Mouse (Mus musculus): ENCODE results near the gene Mrpl37. TPM values are rescaled to one million over a fixed set of nuclear protein-coding genes. Genes with fewer than 3 reads are reported as not detected.

Gene Mrpl37
- polyA plus RNA-seq, 1 experiment from 2014 or later, result 108 TPM

DNA sequence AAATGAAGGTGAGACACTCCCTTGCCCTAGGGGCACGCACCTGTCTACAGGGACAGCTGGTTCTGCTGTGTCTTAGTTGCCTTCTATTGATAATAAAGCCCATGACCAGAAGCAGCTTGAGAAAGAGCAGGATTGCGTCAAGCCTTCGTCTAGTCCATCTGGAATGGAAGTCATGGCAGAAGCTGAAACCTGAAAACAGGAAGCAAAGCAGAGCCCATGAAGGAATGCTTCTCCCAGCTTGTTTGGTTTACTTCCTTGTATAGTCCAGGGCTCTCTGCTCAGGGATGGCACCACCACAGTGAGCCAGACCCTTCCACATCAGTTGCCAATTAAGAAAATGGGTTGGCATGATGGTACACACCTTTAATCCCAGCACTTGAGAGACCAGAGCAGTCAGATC, 15.5 kb upstream of the Mrpl37 start:
- no peak for ATAC-seq (replicated peaks; ENCODE audit: low FRiP score)
- DNase-seq (ENCODE audit: low spot score), result no peak
- Histone ChIP-seq H3K27me3 (ENCODE audit: control insufficient read depth, insufficient read depth, low read length) (no peaks in the 10 kb centered on the region), H3K27ac (ENCODE audit: low read depth, low read length) (no peak overlapping the region), H3K4me1 (replicated peaks; ENCODE audit: control insufficient read depth, insufficient read depth, low read length) (peaks cover 12% of the 10 kb centered on the region; the same call in 1 of the 2 replicates), H3K4me3 (ENCODE audit: low read depth, low read length) (no peak overlapping the region), H3K36me3 (ENCODE audit: control insufficient read depth, insufficient read depth, low read length) (no peaks in the 10 kb centered on the region), H3K9me3 (ENCODE audit: control insufficient read depth, low read length) (no peaks in the 10 kb centered on the region), H3K9ac (ENCODE audit: low read length) (no peak overlapping the region), H3K4me2 (ENCODE audit: low read depth, low read length, severe bottlenecking) (no peak overlapping the region)
- 94% methylated on average over 3 of the region's 3 CpGs for WGBS

DNA sequence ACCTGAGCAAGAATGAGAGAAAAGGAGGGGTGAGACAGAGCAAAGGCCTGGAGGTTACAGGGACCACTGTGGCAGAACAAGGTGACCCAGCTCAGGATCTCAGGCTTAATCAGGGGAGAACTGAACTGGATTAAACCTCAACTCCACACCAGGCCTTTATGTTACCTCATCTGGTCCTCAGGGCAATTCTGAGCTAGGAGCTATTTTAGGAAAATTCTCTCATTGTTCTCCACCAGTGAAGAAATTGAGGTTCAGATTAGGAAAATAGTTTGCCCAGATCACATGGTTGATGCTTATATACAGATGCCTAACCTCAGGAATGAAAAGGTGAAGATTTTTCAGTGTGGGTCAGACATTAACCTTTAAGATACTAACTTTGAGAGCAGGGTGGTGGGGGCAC, 13.0 kb upstream of the Mrpl37 start:
- no peaks in the 10 kb centered on the region for H3K27me3 ChIP-seq (ENCODE audit: control insufficient read depth, insufficient read depth, low read length)
- no peak for ATAC-seq (replicated peaks; ENCODE audit: low FRiP score)
- H3K4me1 ChIP-seq (replicated peaks; ENCODE audit: control insufficient read depth, insufficient read depth, low read length), result peaks cover 9% of the 10 kb centered on the region; the same call in 1 of the 2 replicates
- no peak for DNase-seq (ENCODE audit: low spot score)
- H3K9ac ChIP-seq (ENCODE audit: low read length), result no peak overlapping the region
- H3K27ac ChIP-seq (ENCODE audit: low read depth, low read length), result no peak overlapping the region
- no peaks in the 10 kb centered on the region for H3K9me3 ChIP-seq (ENCODE audit: control insufficient read depth, low read length)
- no peaks in the 10 kb centered on the region for H3K36me3 ChIP-seq (ENCODE audit: control insufficient read depth, insufficient read depth, low read length)
- no peak overlapping the region for H3K4me3 ChIP-seq (ENCODE audit: low read depth, low read length)
- no peak overlapping the region for H3K4me2 ChIP-seq (ENCODE audit: low read depth, low read length, severe bottlenecking)

DNA sequence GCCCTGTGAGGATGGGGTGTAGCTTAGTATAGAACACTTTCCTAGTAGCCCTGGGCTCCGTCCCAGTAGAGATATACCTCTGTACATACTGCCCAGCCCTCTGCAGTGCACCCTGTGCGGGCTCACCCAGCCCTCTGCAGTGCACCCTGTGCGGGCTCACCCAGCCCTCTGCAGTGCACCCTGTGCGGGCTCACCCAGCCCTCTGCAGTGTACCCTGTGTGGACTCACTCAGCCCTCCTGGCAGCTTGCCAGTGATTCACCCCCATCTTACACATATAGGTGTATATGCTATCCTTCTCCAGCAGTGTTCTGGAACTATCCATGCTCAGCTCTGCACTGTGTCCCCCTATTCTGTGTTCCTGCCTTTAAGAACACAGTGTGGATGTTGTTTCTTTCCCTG, 12.2 kb upstream of the Mrpl37 start:
- Histone ChIP-seq H3K27me3 (ENCODE audit: control insufficient read depth, insufficient read depth, low read length) (no peaks in the 10 kb centered on the region), H3K9me3 (ENCODE audit: control insufficient read depth, low read length) (no peaks in the 10 kb centered on the region), H3K27ac (ENCODE audit: low read depth, low read length) (no peak overlapping the region), H3K9ac (ENCODE audit: low read length) (no peak overlapping the region), H3K4me3 (ENCODE audit: low read depth, low read length) (no peak overlapping the region), H3K4me1 (replicated peaks; ENCODE audit: control insufficient read depth, insufficient read depth, low read length) (peaks cover 1% of the 10 kb centered on the region; the same call in 1 of the 2 replicates), H3K4me2 (ENCODE audit: low read depth, low read length, severe bottlenecking) (no peak overlapping the region), H3K36me3 (ENCODE audit: control insufficient read depth, insufficient read depth, low read length) (no peaks in the 10 kb centered on the region)
- DNase-seq (ENCODE audit: low spot score) (no peak), ATAC-seq (replicated peaks; ENCODE audit: low FRiP score) (no peak)
- 86% methylated on average over 4 of the region's 4 CpGs for WGBS

DNA sequence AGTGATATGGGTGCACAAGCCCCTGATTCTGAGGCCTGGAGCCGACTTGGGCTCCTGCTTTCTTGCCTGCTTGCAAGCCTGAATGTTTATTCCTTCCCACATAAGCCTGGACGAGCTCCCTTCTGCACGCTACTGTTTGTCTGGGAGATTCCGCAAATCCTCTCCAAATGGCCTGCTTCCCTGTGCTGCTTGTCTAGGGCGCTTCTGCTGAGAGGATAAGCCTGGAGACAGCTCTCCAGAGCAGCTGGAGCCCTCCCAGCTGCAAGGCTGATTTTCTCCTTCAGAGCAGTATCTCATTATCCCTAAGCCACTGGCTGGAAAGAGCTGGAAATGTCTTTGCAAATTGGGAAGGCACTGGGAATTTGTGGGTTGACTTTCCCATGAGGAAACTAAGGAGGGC, 8.8 kb upstream of the Mrpl37 start:
- Histone ChIP-seq H3K36me3 (ENCODE audit: control insufficient read depth, insufficient read depth, low read length) (no peaks in the 10 kb centered on the region), H3K4me3 (ENCODE audit: low read depth, low read length) (no peak overlapping the region), H3K4me1 (replicated peaks; ENCODE audit: control insufficient read depth, insufficient read depth, low read length) (no peaks in the 10 kb centered on the region), H3K9ac (ENCODE audit: low read length) (no peak overlapping the region), H3K4me2 (ENCODE audit: low read depth, low read length, severe bottlenecking) (no peak overlapping the region), H3K27me3 (ENCODE audit: control insufficient read depth, insufficient read depth, low read length) (no peaks in the 10 kb centered on the region), H3K27ac (ENCODE audit: low read depth, low read length) (no peak overlapping the region), H3K9me3 (ENCODE audit: control insufficient read depth, low read length) (no peaks in the 10 kb centered on the region)
- DNase-seq (ENCODE audit: low spot score) (no peak), ATAC-seq (replicated peaks; ENCODE audit: low FRiP score) (no peak)
- WGBS, result 64% methylated on average over 5 of the region's 5 CpGs

DNA sequence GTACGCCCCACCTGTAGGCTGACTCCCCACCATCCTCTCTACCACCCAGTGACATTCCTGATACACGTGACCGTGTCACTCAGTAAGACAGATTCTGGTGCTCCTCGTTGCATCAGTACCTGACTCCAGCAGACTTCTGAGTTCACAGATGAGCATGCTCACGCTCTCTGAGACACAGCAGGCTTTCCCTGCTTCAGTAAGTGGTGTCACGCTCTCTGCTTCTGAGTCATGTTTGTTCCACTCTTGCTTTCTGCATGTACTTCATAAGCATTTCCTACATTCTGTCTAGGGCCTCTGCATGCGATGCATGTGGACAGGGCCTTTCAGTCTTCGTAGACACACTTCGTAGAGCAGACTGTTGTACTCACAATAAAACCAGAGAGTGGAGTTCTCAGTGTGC, 5.7 kb upstream of the Mrpl37 start:
- no peaks in the 10 kb centered on the region for H3K36me3 ChIP-seq (ENCODE audit: control insufficient read depth, insufficient read depth, low read length)
- 0 out of 2 replicates have a peak, but pooled peaks cover under 1% of the 10 kb centered on the region for H3K4me1 ChIP-seq (replicated peaks; ENCODE audit: control insufficient read depth, insufficient read depth, low read length)
- H3K4me3 ChIP-seq (ENCODE audit: low read depth, low read length), result no peak overlapping the region
- no peak for DNase-seq (ENCODE audit: low spot score)
- no peaks in the 10 kb centered on the region for H3K9me3 ChIP-seq (ENCODE audit: control insufficient read depth, low read length)
- H3K27me3 ChIP-seq (ENCODE audit: control insufficient read depth, insufficient read depth, low read length), result no peaks in the 10 kb centered on the region
- H3K4me2 ChIP-seq (ENCODE audit: low read depth, low read length, severe bottlenecking), result no peak overlapping the region
- no peak for ATAC-seq (replicated peaks; ENCODE audit: low FRiP score)
- WGBS, result 84% methylated on average over 9 of the region's 9 CpGs
- no peak overlapping the region for H3K27ac ChIP-seq (ENCODE audit: low read depth, low read length)
- no peak overlapping the region for H3K9ac ChIP-seq (ENCODE audit: low read length)

DNA sequence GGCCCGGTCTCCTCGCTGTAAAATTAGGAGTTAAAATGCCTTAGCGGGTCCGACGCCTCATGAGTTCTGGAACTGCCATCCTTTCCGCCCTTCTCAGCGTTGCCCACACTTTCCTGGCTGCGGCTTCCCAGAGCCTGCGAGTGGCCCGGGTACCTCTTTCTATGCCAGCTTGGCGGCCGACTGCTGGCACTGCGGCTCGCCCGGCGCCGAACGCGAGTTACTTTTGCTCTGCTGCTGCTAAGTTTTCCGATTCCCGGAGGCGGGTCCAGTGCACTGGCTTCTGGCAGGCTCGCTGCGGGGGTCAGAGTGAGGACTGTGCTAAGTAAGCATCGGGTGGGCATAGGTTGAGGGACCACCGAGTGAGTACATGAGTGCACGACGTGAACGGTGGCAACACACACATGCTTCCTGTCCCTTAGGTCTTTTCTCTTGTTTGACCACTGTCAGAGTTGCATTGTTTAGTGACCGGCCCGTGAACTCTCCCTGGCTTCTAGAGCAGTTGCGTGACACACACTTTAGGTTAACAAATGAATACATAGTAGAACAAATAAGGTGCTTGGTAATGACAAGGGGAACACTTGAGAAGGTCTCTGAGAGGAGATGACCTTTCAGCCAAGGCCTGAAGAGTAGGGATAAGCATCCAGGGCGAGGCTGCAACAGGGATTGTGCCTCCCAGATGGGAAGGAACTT, 628 bp upstream of the Mrpl37 start:
- Histone ChIP-seq H3K4me2 (ENCODE audit: low read depth, low read length, severe bottlenecking) (peak overlapping the region; percentile 92), H3K4me3 (ENCODE audit: low read depth, low read length) (peak overlapping the region; percentile 92), H3K27me3 (ENCODE audit: control insufficient read depth, insufficient read depth, low read length) (no peaks in the 10 kb centered on the region), H3K36me3 (ENCODE audit: control insufficient read depth, insufficient read depth, low read length) (no peaks in the 10 kb centered on the region), H3K9me3 (ENCODE audit: control insufficient read depth, low read length) (no peaks in the 10 kb centered on the region), H3K9ac (ENCODE audit: low read length) (peak overlapping the region; percentile 62), H3K27ac (ENCODE audit: low read depth, low read length) (no peak overlapping the region), H3K4me1 (replicated peaks; ENCODE audit: control insufficient read depth, insufficient read depth, low read length) (0 out of 2 replicates have a peak, but pooled peaks cover 2% of the 10 kb centered on the region)
- DNase-seq (ENCODE audit: low spot score), result peak; percentile 64
- WGBS, result 2% methylated on average over 33 of the region's 33 CpGs
- ATAC-seq (replicated peaks; ENCODE audit: low FRiP score), result peak; percentile 49

DNA sequence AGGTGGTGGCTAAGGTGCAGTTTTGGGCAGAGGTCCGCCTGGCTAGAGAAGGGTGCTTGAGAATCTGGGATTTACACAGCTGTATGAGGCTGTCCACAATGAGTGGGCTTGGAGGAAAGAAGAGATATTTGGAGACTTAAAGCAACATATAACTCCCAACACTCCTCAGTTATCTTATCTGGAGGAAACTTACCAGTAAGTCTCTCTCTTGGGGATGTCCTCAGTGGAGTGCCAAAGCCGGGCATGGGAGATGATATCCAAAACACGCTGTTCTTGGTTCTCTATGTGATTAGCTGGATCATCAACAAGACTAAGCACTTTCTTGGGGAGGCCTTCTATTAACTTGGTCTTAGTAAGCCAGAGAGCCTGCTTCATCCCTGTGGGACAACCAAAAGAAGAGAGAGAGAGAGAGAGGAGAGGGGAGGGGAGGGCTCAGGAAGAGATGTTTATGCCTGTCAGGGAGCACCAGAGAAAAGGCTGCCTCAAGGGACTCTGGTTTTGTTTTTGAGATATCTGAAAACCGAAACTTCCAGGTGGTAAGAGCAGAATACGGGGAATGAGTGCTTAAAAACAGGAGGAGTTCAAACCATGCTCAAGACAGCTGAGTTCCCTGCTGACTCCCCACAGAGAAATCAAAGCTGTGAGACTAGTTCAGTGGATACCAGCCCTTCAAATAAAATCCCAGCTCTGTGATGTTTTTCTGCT, 2.1 kb downstream of the Mrpl37 start:
- no peaks in the 10 kb centered on the region for H3K9me3 ChIP-seq (ENCODE audit: control insufficient read depth, low read length)
- no peak for DNase-seq (ENCODE audit: low spot score)
- H3K36me3 ChIP-seq (ENCODE audit: control insufficient read depth, insufficient read depth, low read length), result peaks cover 4% of the 10 kb centered on the region
- no peak overlapping the region for H3K27ac ChIP-seq (ENCODE audit: low read depth, low read length)
- no peak for ATAC-seq (replicated peaks; ENCODE audit: low FRiP score)
- 90% methylated on average over 5 of the region's 5 CpGs for WGBS
- H3K4me3 ChIP-seq (ENCODE audit: low read depth, low read length), result no peak overlapping the region
- no peaks in the 10 kb centered on the region for H3K27me3 ChIP-seq (ENCODE audit: control insufficient read depth, insufficient read depth, low read length)
- 0 out of 2 replicates have a peak, but pooled peaks cover 2% of the 10 kb centered on the region for H3K4me1 ChIP-seq (replicated peaks; ENCODE audit: control insufficient read depth, insufficient read depth, low read length)
- H3K9ac ChIP-seq (ENCODE audit: low read length), result no peak overlapping the region
- H3K4me2 ChIP-seq (ENCODE audit: low read depth, low read length, severe bottlenecking), result no peak overlapping the region

DNA sequence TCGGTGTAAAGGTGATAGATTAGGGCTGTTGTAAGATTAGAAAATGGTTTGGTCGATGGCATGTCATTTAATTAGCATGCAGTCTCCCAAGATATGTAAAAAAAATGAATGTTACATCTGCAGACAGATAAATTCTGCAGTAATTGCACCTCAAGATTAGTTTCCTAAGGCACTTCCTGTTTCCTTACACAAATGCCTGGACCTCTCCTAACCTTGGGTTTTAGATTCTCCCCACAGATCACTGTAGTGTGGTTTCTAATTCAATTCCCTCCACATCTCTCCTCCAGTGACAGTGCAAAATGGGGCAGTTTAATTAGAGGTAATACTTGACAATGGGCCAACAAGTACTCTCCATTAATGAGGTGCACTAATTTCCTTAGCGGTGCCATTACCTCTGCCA, 3.5 kb downstream of the Mrpl37 start:
- no peak overlapping the region for H3K4me3 ChIP-seq (ENCODE audit: low read depth, low read length)
- no peak overlapping the region for H3K27ac ChIP-seq (ENCODE audit: low read depth, low read length)
- H3K36me3 ChIP-seq (ENCODE audit: control insufficient read depth, insufficient read depth, low read length), result peaks cover 4% of the 10 kb centered on the region
- no peaks in the 10 kb centered on the region for H3K27me3 ChIP-seq (ENCODE audit: control insufficient read depth, insufficient read depth, low read length)
- 88% methylated on average over 3 of the region's 3 CpGs for WGBS
- H3K4me1 ChIP-seq (replicated peaks; ENCODE audit: control insufficient read depth, insufficient read depth, low read length), result 0 out of 2 replicates have a peak, but pooled peaks cover 2% of the 10 kb centered on the region
- H3K9ac ChIP-seq (ENCODE audit: low read length), result no peak overlapping the region
- ATAC-seq (replicated peaks; ENCODE audit: low FRiP score) (no peak), DNase-seq (ENCODE audit: low spot score) (no peak)
- H3K9me3 ChIP-seq (ENCODE audit: control insufficient read depth, low read length), result no peaks in the 10 kb centered on the region
- H3K4me2 ChIP-seq (ENCODE audit: low read depth, low read length, severe bottlenecking), result no peak overlapping the region

DNA sequence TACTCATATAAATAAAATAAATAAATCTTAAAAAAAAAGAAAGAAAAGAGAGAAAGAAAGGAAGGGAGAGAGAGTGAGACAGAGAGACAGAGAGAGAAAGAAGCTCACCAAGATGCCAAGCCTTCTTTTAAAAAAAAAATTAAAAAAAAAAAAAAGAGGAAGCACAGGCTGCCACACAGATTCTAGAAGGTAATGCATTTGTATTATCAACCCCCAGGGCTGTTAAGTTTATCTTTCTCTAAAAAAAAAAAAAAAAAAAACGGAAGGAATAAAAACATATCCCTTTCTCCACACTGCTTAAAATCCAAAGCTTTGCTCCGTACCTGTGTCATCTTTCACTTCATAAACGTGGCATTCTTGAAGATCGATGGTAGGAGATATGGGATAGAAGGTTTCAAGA, 5.1 kb downstream of the Mrpl37 start:
- no peaks in the 10 kb centered on the region for H3K4me1 ChIP-seq (replicated peaks; ENCODE audit: control insufficient read depth, insufficient read depth, low read length)
- no peak overlapping the region for H3K9ac ChIP-seq (ENCODE audit: low read length)
- H3K4me3 ChIP-seq (ENCODE audit: low read depth, low read length), result no peak overlapping the region
- H3K4me2 ChIP-seq (ENCODE audit: low read depth, low read length, severe bottlenecking), result no peak overlapping the region
- no peaks in the 10 kb centered on the region for H3K27me3 ChIP-seq (ENCODE audit: control insufficient read depth, insufficient read depth, low read length)
- WGBS, result 92% methylated on average over 4 of the region's 4 CpGs
- no peak for DNase-seq (ENCODE audit: low spot score)
- H3K9me3 ChIP-seq (ENCODE audit: control insufficient read depth, low read length), result no peaks in the 10 kb centered on the region
- H3K27ac ChIP-seq (ENCODE audit: low read depth, low read length), result no peak overlapping the region
- no peak for ATAC-seq (replicated peaks; ENCODE audit: low FRiP score)
- H3K36me3 ChIP-seq (ENCODE audit: control insufficient read depth, insufficient read depth, low read length), result peaks cover 4% of the 10 kb centered on the region

All from forebrain, embryonic 11.5 days (tissue).